Mouse (Mus musculus) limb, embryonic 11.5 days (tissue): ENCODE results near the gene Epb41. TPM values are rescaled to one million over a fixed set of nuclear protein-coding genes. Genes with fewer than 3 reads are reported as not detected.

Source experiments
- microRNA-seq: library from miRNA; unstranded; fragments of <30 nt; microRNA quantifications from one replicate; pipeline ENCODE4, GENCODE M21; 2016
- polyA plus RNA-seq: library from polyadenylated mRNA; unstranded; fragments of >200 nt; fragmentation: Nextera tagmentation; extraction: Ambion mirVana; gene quantifications from 2 replicates; pipeline ENCODE4 v1.2.1, GENCODE M21; 2014

The Epb41 gene
- polyA plus RNA-seq, 1 experiment from 2014 or later = 107 TPM

Small RNAs within 50 kb of the gene (microRNA-seq; reads per million reads assigned to microRNA genes)
- not detected for gene Gm27445

Other genes with a start within 250 kb of the Epb41 start
- 12.5 and 13.3 TPM in 2 replicates for gene Ptpru, start 237.0 kb downstream of the Epb41 start, polyA plus RNA-seq
- gene Mecr, start 231.9 kb downstream of the Epb41 start, polyA plus RNA-seq = 43.3 and 45.3 TPM in 2 replicates
- 140 and 150 TPM in 2 replicates for gene Srsf4, start 201.7 kb downstream of the Epb41 start, polyA plus RNA-seq
- gene Tmem200b, start 153.6 kb downstream of the Epb41 start, polyA plus RNA-seq = 1.3 and 2.4 TPM in 2 replicates
- not detected in 2 replicates for gene Gm10300, start 624 bp downstream of the Epb41 start, polyA plus RNA-seq
- 0.09 TPM in 2 replicates for gene Oprd1, start 69.2 kb upstream of the Epb41 start, polyA plus RNA-seq
- gene Ythdf2, start 137.0 kb upstream of the Epb41 start, polyA plus RNA-seq = 162 and 179 TPM in 2 replicates
- 43.9 and 48.3 TPM in 2 replicates for gene Gmeb1, start 186.3 kb upstream of the Epb41 start, polyA plus RNA-seq
- gene Taf12, start 199.1 kb upstream of the Epb41 start, polyA plus RNA-seq = 64.4 and 66.7 TPM in 2 replicates
- 0.61 and 0.95 TPM in 2 replicates for gene Rab42, start 228.1 kb upstream of the Epb41 start, polyA plus RNA-seq